Mouse (Mus musculus) ES-E14 (cell line): Measurements from ENCODE around the gene Tcerg1l. TPM values are rescaled to one million over a fixed set of nuclear protein-coding genes. Genes with fewer than 3 reads are reported as not detected.

Experiments
- DNase-seq: peaks from one replicate; pipeline ENCODE4 v3.0.0-alpha.2; 2013; ENCODE audit warnings: low read depth, low spot score
- H3K27ac ChIP-seq: 2 replicates; pipeline ENCODE4 v1.5.1; 2012; ENCODE audit warnings: low read depth, mild to moderate bottlenecking, low read length, moderate library complexity, mixed read lengths; ENCODE audit not compliant: poor library complexity, insufficient read depth, severe bottlenecking
- H3K36me3 ChIP-seq: 2 replicates; pipeline ENCODE4 v1.6.1; 2012; ENCODE audit warnings: mild to moderate bottlenecking, low read length, moderate library complexity, mixed read lengths; ENCODE audit not compliant: control insufficient read depth, poor library complexity, insufficient read depth, severe bottlenecking
- H3K4me1 ChIP-seq, 2 experiments: fragments of 150-350 bp in 1 of 2; sonication (generic) in 1 of 2; 2 replicates each; pipeline ENCODE4 v1.6.1; 2012; ENCODE audit warnings: low read length in 2 of 2, mild to moderate bottlenecking in 1 of 2, mixed read lengths in 1 of 2; ENCODE audit not compliant: control insufficient read depth in 2 of 2, insufficient read depth in 2 of 2, poor library complexity in 1 of 2
- H3K4me3 ChIP-seq, 2 experiments: fragments of 150-350 bp in 1 of 2; sonication (generic) in 1 of 2; 2 replicates each; pipeline ENCODE4 v1.5.1; 2012; ENCODE audit warnings: low read length in 2 of 2, low read depth in 1 of 2, mild to moderate bottlenecking in 1 of 2, mixed read lengths in 1 of 2; ENCODE audit not compliant: insufficient read depth in 1 of 2, poor library complexity in 1 of 2, severe bottlenecking in 1 of 2
- H3K9ac ChIP-seq: 2 replicates; pipeline ENCODE4 v1.6.1; 2012; ENCODE audit warnings: low read depth, mild to moderate bottlenecking, low read length, mixed read lengths; ENCODE audit not compliant: poor library complexity, insufficient read depth, severe bottlenecking
- H3K9me3 ChIP-seq: fragments of 150-350 bp; sonication (generic); 2 replicates; pipeline ENCODE4 v1.6.1; 2012; ENCODE audit warnings: low read depth, mild to moderate bottlenecking, low read length; ENCODE audit not compliant: control insufficient read depth, insufficient read depth
- CHD2 ChIP-seq: IDR thresholded peaks from 2 replicates; pipeline ENCODE4 v1.6.1; 2014; ENCODE audit warnings: mild to moderate bottlenecking, low read depth, low read length, inconsistent platforms
- HCFC1 ChIP-seq: IDR thresholded peaks from 2 replicates; pipeline ENCODE4 v1.6.1; 2012; ENCODE audit warnings: low read length, inconsistent platforms, borderline replicate concordance; ENCODE audit not compliant: insufficient read depth
- MAFK ChIP-seq: IDR thresholded peaks from 2 replicates; pipeline ENCODE4 v1.6.1; 2014; ENCODE audit warnings: mild to moderate bottlenecking, low read depth, low read length, inconsistent platforms; ENCODE audit not compliant: insufficient read depth
- ZC3H11A ChIP-seq: IDR thresholded peaks from 2 replicates; pipeline ENCODE4 v1.6.1; 2012; ENCODE audit warnings: low read depth, mild to moderate bottlenecking, inconsistent platforms, low read length, borderline replicate concordance
- ZNF384 ChIP-seq: IDR thresholded peaks from 2 replicates; pipeline ENCODE4 v1.6.1; 2012; ENCODE audit warnings: low read depth, low read length, inconsistent platforms
- in situ Hi-C, 2 experiments: fragments of 600-800 bp; cut with MboI; formaldehyde crosslinking; loops; one replicate each; pipeline ENCODE4 v1.15.1; 2025; ENCODE audit warnings: low sequenced_read_pairs in 2 of 2, inconsistent platforms in 1 of 2; ENCODE audit not compliant: unreplicated experiment in 2 of 2
- total RNA-seq: library from RNA; depleted of rRNA; stranded (reverse); fragments of 300-350 nt; gene quantifications from 2 replicates; pipeline ENCODE4 v1.2.3, GENCODE M21; 2012

Gene Tcerg1l
- total RNA-seq, 1 experiment = 1.1 TPM

GRCm38 (mm10) chr7:138176026-138176425 is 221.5 kb downstream of the Tcerg1l start:
- H3K36me3 ChIP-seq = no peaks in the 10 kb centered on the region
- no peak overlapping the region for H3K9ac ChIP-seq
- H3K4me3 ChIP-seq = no peak overlapping the region
- H3K4me1 ChIP-seq = no peaks in the 10 kb centered on the region
- no peaks in the 10 kb centered on the region for H3K9me3 ChIP-seq
- in situ Hi-C loops = no loop called here
- TF ChIP-seq CHD2 (no peak), ZC3H11A (no peak), HCFC1 (no peak), ZNF384 (no peak), MAFK (no peak)
- H3K27ac ChIP-seq = no peak overlapping the region
- DNase-seq = no peak

- in situ Hi-C loops = no loop called here
- Histone ChIP-seq H3K36me3 (no peaks in the 10 kb centered on the region), H3K4me1 (no peaks in the 10 kb centered on the region), H3K9ac (no peak overlapping the region), H3K4me3 (no peak overlapping the region), H3K27ac (no peak overlapping the region), H3K9me3 (no peaks in the 10 kb centered on the region)
- TF ChIP-seq ZC3H11A (no peak), MAFK (no peak), CHD2 (no peak), HCFC1 (no peak), ZNF384 (no peak)
- no peak for DNase-seq
Observed at GRCm38 (mm10) chr7:138170389-138170788, 227.1 kb downstream of the Tcerg1l start.
